Mouse (Mus musculus) 3134 (cell line): ENCODE results near the gene Epb41l2.

ENCODE experiments used
- DNase-seq: peaks from one replicate; pipeline ENCODE4 v3.0.0-alpha.2; 2011; ENCODE audit warnings: low spot score; ENCODE audit not compliant: insufficient read length; ENCODE audit errors: extremely low read depth

Gene Epb41l2

GRCm38 (mm10) chr10:25362235-25362634, 2.6 kb downstream of the Epb41l2 start:
- DNase-seq, result no peak

GRCm38 (mm10) chr10:25365158-25365557, 5.6 kb downstream of the Epb41l2 start:
- DNase-seq, result no peak

GRCm38 (mm10) chr10:25365708-25366107, 6.1 kb downstream of the Epb41l2 start:
- no peak for DNase-seq

- DNase-seq, result no peak
Observed at GRCm38 (mm10) chr10:25366691-25367090, 7.1 kb downstream of the Epb41l2 start.

GRCm38 (mm10) chr10:25368928-25369327, 9.3 kb downstream of the Epb41l2 start:
- no peak for DNase-seq

- DNase-seq, result no peak
Observed at GRCm38 (mm10) chr10:25369691-25370090, 10.1 kb downstream of the Epb41l2 start.

- no peak for DNase-seq
Observed at GRCm38 (mm10) chr10:25371336-25371735, 11.7 kb downstream of the Epb41l2 start.

GRCm38 (mm10) chr10:25371915-25372371, 12.3 kb downstream of the Epb41l2 start:
- peak; percentile 41 for DNase-seq

GRCm38 (mm10) chr10:25372510-25373148, 13.0 kb downstream of the Epb41l2 start:
- DNase-seq, result no peak

GRCm38 (mm10) chr10:25375036-25375435, 15.4 kb downstream of the Epb41l2 start:
- no peak for DNase-seq

- DNase-seq, result no peak
Observed at GRCm38 (mm10) chr10:25380746-25381481, 21.3 kb downstream of the Epb41l2 start.

- DNase-seq, result no peak
Observed at GRCm38 (mm10) chr10:25381951-25382350, 22.4 kb downstream of the Epb41l2 start.

- DNase-seq, result no peak
Observed at GRCm38 (mm10) chr10:25383171-25383570, 23.6 kb downstream of the Epb41l2 start.

GRCm38 (mm10) chr10:25384391-25384790, 24.8 kb downstream of the Epb41l2 start:
- DNase-seq, result no peak

GRCm38 (mm10) chr10:25385811-25386580, 26.4 kb downstream of the Epb41l2 start:
- no peak for DNase-seq

GRCm38 (mm10) chr10:25386868-25387267, 27.3 kb downstream of the Epb41l2 start:
- DNase-seq, result no peak

- DNase-seq, result no peak
Observed at GRCm38 (mm10) chr10:25387268-25387667, 27.7 kb downstream of the Epb41l2 start.

GRCm38 (mm10) chr10:25392786-25393185, 33.2 kb downstream of the Epb41l2 start:
- DNase-seq, result peak; percentile 73

- DNase-seq, result no peak
Observed at GRCm38 (mm10) chr10:25393721-25394120, 34.1 kb downstream of the Epb41l2 start.

- peak; percentile 67 for DNase-seq
Observed at GRCm38 (mm10) chr10:25395236-25395886, 35.8 kb downstream of the Epb41l2 start.

- DNase-seq, result no peak
Observed at GRCm38 (mm10) chr10:25396859-25397258, 37.3 kb downstream of the Epb41l2 start.
